Mouse (Mus musculus) ES-E14 (cell line): Measurements from ENCODE around the gene Praf2. TPM values are rescaled to one million over a fixed set of nuclear protein-coding genes. Genes with fewer than 3 reads are reported as not detected.

Experiments used
- DNase-seq: peaks from one replicate; pipeline ENCODE4 v3.0.0-alpha.2; 2013; ENCODE audit warnings: low read depth, low spot score
- H3K27ac ChIP-seq: 2 replicates; pipeline ENCODE4 v1.5.1; 2012; ENCODE audit warnings: low read depth, mild to moderate bottlenecking, low read length, moderate library complexity, mixed read lengths; ENCODE audit not compliant: poor library complexity, insufficient read depth, severe bottlenecking
- H3K36me3 ChIP-seq: 2 replicates; pipeline ENCODE4 v1.6.1; 2012; ENCODE audit warnings: mild to moderate bottlenecking, low read length, moderate library complexity, mixed read lengths; ENCODE audit not compliant: control insufficient read depth, poor library complexity, insufficient read depth, severe bottlenecking
- H3K4me1 ChIP-seq, 2 experiments: fragments of 150-350 bp in 1 of 2; sonication (generic) in 1 of 2; 2 replicates each; pipeline ENCODE4 v1.6.1; 2012; ENCODE audit warnings: low read length in 2 of 2, mild to moderate bottlenecking in 1 of 2, mixed read lengths in 1 of 2; ENCODE audit not compliant: control insufficient read depth in 2 of 2, insufficient read depth in 2 of 2, poor library complexity in 1 of 2
- H3K4me3 ChIP-seq, 2 experiments: fragments of 150-350 bp in 1 of 2; sonication (generic) in 1 of 2; 2 replicates each; pipeline ENCODE4 v1.5.1; 2012; ENCODE audit warnings: low read length in 2 of 2, low read depth in 1 of 2, mild to moderate bottlenecking in 1 of 2, mixed read lengths in 1 of 2; ENCODE audit not compliant: insufficient read depth in 1 of 2, poor library complexity in 1 of 2, severe bottlenecking in 1 of 2
- H3K9ac ChIP-seq: 2 replicates; pipeline ENCODE4 v1.6.1; 2012; ENCODE audit warnings: low read depth, mild to moderate bottlenecking, low read length, mixed read lengths; ENCODE audit not compliant: poor library complexity, insufficient read depth, severe bottlenecking
- H3K9me3 ChIP-seq: fragments of 150-350 bp; sonication (generic); 2 replicates; pipeline ENCODE4 v1.6.1; 2012; ENCODE audit warnings: low read depth, mild to moderate bottlenecking, low read length; ENCODE audit not compliant: control insufficient read depth, insufficient read depth
- CHD2 ChIP-seq: IDR thresholded peaks from 2 replicates; pipeline ENCODE4 v1.6.1; 2014; ENCODE audit warnings: mild to moderate bottlenecking, low read depth, low read length, inconsistent platforms
- HCFC1 ChIP-seq: IDR thresholded peaks from 2 replicates; pipeline ENCODE4 v1.6.1; 2012; ENCODE audit warnings: low read length, inconsistent platforms, borderline replicate concordance; ENCODE audit not compliant: insufficient read depth
- MAFK ChIP-seq: IDR thresholded peaks from 2 replicates; pipeline ENCODE4 v1.6.1; 2014; ENCODE audit warnings: mild to moderate bottlenecking, low read depth, low read length, inconsistent platforms; ENCODE audit not compliant: insufficient read depth
- ZC3H11A ChIP-seq: IDR thresholded peaks from 2 replicates; pipeline ENCODE4 v1.6.1; 2012; ENCODE audit warnings: low read depth, mild to moderate bottlenecking, inconsistent platforms, low read length, borderline replicate concordance
- ZNF384 ChIP-seq: IDR thresholded peaks from 2 replicates; pipeline ENCODE4 v1.6.1; 2012; ENCODE audit warnings: low read depth, low read length, inconsistent platforms
- in situ Hi-C, 2 experiments: fragments of 600-800 bp; cut with MboI; formaldehyde crosslinking; loops; one replicate each; pipeline ENCODE4 v1.15.1; 2025; ENCODE audit warnings: low sequenced_read_pairs in 2 of 2, inconsistent platforms in 1 of 2; ENCODE audit not compliant: unreplicated experiment in 2 of 2
- total RNA-seq: library from RNA; depleted of rRNA; stranded (reverse); fragments of 300-350 nt; gene quantifications from 2 replicates; pipeline ENCODE4 v1.2.3, GENCODE M21; 2012

Praf2 gene
- total RNA-seq, 1 experiment, result 41.9 TPM

GRCm38 (mm10) chrX:7765281-7765670 lies 37.0 kb downstream of the Praf2 start:
- peak overlapping the region; percentile 70 for H3K9ac ChIP-seq
- no peak for DNase-seq
- peaks cover 2 to 9% of the 10 kb centered on the region in 2 experiments; a peak in 2 of 4 replicates for H3K4me1 ChIP-seq
- H3K9me3 ChIP-seq, result no peaks in the 10 kb centered on the region
- TF ChIP-seq MAFK (no peak), HCFC1 (no peak), ZNF384 (no peak), ZC3H11A (no peak), CHD2 (no peak)
- peak overlapping the region; percentile 88 to 93 for H3K4me3 ChIP-seq
- in situ Hi-C loops, result no loop called here
- peak overlapping the region; percentile 95 for H3K27ac ChIP-seq
- peaks cover 38% of the 10 kb centered on the region for H3K36me3 ChIP-seq

GRCm38 (mm10) chrX:7765764-7766163 lies 37.5 kb downstream of the Praf2 start:
- Histone ChIP-seq H3K4me3 (peak overlapping the region; percentile 88 to 93), H3K4me1 (peaks cover 2 to 9% of the 10 kb centered on the region in 2 experiments; a peak in 2 of 4 replicates), H3K9ac (peak overlapping the region; percentile 77), H3K36me3 (peaks cover 42% of the 10 kb centered on the region), H3K9me3 (no peaks in the 10 kb centered on the region), H3K27ac (peak overlapping the region; percentile 95)
- peak; percentile 85 for DNase-seq
- in situ Hi-C loops, result no loop called here
- TF ChIP-seq MAFK, result peak; percentile 99
- TF ChIP-seq HCFC1, result no peak

GRCm38 (mm10) chrX:7769302-7770017 lies 41.2 kb downstream of the Praf2 start:
- no peak for DNase-seq
- Histone ChIP-seq H3K4me3 (no peak overlapping the region), H3K4me1 (peaks cover 2 to 25% of the 10 kb centered on the region in 2 experiments; a peak in 2 of 4 replicates), H3K36me3 (peaks cover 73% of the 10 kb centered on the region), H3K9ac (no peak overlapping the region), H3K9me3 (no peaks in the 10 kb centered on the region), H3K27ac (no peak overlapping the region)
- in situ Hi-C loops, result no loop called here
- TF ChIP-seq CHD2 (no peak), MAFK (no peak), ZC3H11A (no peak)

- no peak for TF ChIP-seq ZNF384
- in situ Hi-C loops, result no loop called here
- no peak for DNase-seq
These were observed 44.5 kb downstream of the Praf2 start for GRCm38 (mm10) chrX:7772766-7773165.

GRCm38 (mm10) chrX:7775501-7776205 lies 47.4 kb downstream of the Praf2 start:
- Histone ChIP-seq H3K27ac (peak overlapping the region; percentile 32), H3K9ac (no peak overlapping the region), H3K4me3 (no peak overlapping the region), H3K36me3 (peaks cover 38% of the 10 kb centered on the region), H3K9me3 (no peaks in the 10 kb centered on the region), H3K4me1 (peaks cover 0 to 21% of the 10 kb centered on the region in 2 experiments; a peak in 1 of 4 replicates)
- TF ChIP-seq MAFK (no peak), ZC3H11A (no peak), HCFC1 (no peak), CHD2 (no peak), ZNF384 (no peak)
- DNase-seq, result no peak
- in situ Hi-C loops, result no loop called here

More at GRCm38 (mm10) chrX:7772766-7773165, 44.5 kb downstream of the Praf2 start:
- no peak overlapping the region for H3K4me3 ChIP-seq
- H3K9ac ChIP-seq, result no peak overlapping the region
- H3K9me3 ChIP-seq, result no peaks in the 10 kb centered on the region
- H3K36me3 ChIP-seq, result peaks cover 60% of the 10 kb centered on the region
- H3K27ac ChIP-seq, result no peak overlapping the region
- H3K4me1 ChIP-seq, result peaks cover 0 to 21% of the 10 kb centered on the region in 2 experiments; a peak in 1 of 4 replicates
